Mouse (Mus musculus): ENCODE data around the gene Hddc2.

DNA sequence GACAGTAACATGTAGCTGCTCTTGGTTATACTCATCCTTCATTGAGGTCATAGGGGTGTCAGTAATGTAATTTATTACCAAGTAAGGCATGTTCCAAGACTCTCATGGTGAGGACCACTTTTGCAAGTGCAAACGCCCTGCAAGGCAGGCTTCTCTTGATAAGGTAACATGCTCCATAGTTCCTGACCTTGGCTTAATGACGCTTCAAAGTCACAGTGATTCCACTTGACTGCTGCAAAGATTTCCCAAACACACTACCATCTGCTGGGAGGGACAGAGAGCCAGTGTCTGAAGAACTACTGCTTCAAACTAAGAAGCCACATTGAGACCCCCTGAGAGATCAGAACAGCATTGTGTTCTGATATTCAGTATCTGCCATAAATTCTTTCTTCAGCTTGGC, 40.4 kb upstream of the Hddc2 start:
- TF ChIP-seq CTCF (IDR thresholded peaks at IDR 0.05; ENCODE audit: extremely low read depth, insufficient read depth, low read length) (no peak), POLR2A (IDR thresholded peaks at IDR 0.05; ENCODE audit: extremely low read depth, insufficient read depth, low read length) (no peak)
